Mouse (Mus musculus) gonadal fat pad, adult 2 months (tissue): ENCODE data around the gene Alox5ap. TPM values are rescaled to one million over a fixed set of nuclear protein-coding genes. Genes with fewer than 3 reads are reported as not detected.
A peak's percentile ranks its signal among the peaks of the same experiment; 100 is the strongest.

Experiments
- DNase-seq: peaks from one replicate; pipeline ENCODE4 v3.0.0-alpha.2; 2012; ENCODE audit warnings: low read depth
- polyA plus RNA-seq: library from polyadenylated mRNA; depleted of rRNA; stranded (reverse); fragments of >200 nt; gene quantifications from 2 replicates; pipeline ENCODE4 v1.2.3, GENCODE M21; 2012

The Alox5ap gene
- polyA plus RNA-seq, 1 experiment, result 42.1 TPM

DNA sequence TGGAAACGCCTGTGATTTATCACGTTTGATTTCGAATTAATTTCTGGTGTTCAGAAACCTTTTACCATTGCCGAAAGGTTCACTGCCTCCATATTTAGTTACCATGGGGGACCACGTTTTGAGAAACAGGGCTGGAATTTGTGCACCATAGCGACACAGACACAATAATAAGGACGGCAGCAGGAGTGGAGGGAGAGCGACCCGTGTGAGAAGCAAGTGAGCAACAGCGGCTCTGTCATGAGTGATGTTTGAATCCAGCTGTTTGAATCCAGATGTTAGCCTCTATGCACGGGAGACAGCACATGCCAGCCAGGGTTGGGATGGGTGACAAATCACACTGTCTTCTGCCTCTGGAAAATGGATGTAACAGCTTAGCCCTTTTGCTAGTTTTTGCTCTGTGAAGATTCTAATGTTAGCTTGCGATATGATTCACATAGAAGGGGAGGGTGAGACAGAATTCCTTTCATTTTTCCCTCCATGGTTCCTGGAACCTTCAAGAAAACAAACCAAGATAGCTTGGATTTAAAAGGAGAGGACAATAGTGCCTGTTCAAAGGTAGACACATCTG, 50.0 kb downstream of the Alox5ap start:
- no peak for DNase-seq

DNA sequence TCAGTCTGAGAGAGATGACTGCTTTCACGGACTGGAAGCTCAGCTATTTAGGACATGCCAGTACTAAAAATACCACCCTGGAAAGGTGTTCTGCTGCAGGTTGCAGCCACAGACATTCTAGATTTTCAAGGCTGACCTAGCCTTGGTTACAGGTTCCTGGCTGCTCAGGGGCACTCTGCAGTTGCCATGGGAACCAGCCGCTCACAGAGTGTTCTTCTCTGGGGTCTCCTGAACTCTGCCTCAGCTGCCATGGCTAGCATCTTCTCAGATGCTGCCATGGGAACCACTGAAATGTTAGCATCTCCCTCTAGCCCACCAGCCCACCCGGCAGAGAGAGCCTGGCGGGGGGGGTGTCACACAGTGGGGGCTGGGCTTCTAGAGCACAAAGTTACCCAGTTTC, 52.4 kb downstream of the Alox5ap start:
- DNase-seq, result no peak

DNA sequence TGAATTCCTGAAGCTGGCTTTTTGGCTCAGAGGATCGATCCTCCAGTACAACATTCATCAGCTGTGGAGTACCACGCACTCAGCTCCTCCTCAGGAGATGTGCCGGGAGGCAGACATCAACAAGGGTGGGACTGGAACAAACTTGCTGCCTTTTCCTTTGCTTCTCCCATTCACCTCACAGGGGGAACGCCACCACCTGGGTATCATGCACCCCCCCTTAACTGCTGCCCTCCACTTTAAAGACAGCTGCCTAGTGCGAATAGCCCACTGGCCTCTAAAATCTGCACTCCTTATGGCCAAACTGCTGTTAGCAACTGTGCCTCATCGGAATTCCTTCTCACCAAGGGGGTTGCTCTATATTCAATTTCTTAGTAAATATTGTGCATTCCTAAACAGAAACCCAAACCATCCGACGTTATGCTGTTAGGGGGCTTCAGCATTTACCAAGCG, 55.3 kb downstream of the Alox5ap start:
- DNase-seq, result no peak

DNA sequence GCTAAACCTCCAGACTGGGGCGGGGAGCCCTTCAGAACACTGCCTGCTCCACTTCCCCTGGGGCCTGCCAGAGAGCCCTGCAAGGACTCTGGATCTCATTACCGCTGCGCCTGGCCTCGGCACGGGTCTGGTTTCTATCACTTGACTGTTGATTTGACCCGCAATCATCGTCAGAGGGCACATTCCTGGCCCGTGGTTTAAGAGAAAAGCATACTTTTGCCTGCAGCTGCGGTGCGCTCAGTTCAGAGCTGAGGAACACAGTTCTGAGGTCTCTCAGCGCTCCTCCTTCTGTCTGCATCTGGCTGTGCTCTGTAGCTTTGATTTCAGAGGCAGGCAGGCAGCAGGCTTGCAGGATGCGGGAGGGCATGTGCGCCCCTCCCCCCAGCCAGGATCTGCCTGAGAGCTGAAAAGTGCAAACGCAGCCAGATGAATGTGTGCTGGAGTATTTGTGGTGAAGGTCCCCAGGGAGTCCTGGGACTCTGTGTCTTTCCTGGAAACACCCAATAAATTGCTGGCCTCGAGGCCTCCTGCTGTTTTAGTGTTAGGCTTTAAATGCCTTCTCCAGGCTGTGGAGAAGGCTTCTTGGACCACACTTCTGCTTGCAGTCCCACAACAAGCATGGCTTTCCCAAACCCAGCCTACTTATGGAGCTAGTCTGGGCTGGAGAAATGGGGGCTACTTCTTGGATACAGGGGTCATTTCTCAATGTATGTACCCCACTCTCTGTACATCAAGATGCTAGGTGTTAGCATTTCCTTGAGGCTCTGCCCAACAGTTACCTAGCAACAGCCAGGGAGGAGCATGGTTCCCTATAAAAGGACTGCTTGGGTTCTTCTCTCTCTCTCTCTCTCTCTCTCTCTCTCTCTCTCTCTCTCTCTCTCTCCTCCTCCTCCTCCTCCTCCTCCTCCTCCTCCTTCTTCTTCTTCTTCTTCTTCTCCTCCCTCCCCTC, 56.2 kb downstream of the Alox5ap start:
- DNase-seq, result no peak

DNA sequence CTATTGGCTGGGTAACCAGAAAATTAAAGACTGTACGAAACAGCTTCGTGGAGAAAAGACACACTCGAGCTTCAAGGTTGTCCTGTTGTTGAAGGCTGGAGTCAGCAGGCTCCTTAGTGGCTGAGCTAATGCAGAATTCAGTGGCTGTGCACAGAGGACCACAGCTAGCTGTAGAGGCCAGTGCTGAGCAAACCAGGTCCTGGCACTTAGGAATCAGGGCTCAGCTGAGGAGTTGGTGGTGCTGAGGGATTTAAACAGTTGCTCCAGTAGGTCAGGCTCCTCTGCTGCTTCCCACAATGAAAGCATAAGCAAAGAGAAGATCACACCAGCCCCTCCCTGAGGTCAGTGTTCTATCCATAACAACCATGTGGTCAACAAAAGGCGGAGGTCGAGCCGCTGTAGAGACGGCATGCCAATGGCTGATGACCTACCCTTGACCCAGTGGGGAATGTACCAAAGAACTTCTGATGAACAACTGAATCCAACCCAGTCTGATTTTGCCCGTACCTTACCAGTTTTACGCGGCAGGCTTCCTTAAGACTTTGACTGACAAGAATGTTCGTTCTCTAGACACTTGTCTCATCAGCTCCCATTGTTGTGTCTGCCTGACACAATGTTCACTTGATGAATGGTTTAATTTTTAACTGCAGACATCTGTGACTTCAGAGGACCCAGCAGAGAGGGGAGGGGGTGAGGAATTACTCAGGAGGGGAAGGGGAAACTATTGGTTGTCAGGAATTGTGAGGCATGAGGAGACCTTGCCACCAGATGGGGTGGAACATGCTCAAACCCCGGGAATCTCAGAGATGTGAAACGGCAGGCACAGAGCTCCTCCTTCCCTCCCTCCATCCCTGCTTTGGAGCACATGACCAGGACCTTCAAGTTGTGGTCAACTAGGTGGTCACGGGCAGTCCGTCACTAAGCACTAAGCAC, 57.6 kb downstream of the Alox5ap start:
- no peak for DNase-seq

DNA sequence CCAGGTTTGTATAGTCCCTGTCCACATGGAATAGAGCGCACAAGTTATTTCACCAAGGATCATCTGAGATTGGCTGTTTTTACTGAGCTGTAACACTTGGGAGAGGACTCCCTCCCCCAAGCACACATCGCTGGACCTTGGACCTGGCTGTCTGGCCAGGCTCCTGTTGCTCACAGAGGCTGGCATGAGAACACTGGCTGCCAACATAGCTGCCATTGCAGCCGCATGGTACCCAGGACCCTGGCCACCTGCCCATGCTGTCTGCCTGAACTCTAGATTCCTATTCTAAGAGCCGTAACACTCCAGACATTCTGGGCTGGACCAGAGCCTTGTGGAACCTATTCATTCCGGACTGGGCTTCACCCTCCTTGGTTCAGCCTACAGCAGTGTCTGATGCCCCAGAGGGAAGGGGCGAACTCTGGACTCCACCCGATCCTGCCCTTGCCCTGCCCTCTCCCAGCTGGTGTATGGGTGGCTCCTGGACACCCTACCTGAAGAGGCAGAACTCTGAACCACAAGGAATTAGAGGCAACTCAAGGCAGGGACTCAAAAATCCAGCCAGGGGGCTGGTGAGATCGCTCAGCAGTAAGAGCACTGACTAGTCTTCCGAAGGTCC, 58.5 kb downstream of the Alox5ap start:
- no peak for DNase-seq

DNA sequence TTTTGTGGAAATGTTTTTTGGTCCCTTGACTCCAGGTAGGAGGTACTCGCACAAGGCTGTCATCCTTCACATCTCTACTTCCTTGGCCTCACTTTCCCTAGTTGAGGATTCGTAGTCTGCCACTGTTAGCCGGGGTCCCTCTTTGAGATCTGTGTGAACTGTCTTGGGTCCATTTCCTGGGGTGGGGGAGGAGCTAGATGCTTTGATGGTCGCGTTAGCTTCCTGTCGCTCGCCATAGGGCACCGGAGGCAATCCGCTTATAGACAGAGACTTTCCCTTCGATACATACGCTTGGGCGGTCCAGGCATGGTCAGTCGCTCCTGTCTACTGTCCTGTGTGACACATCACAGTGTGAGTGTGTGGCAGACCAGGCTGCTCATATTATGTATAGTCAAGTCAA, 60.2 kb downstream of the Alox5ap start:
- DNase-seq, result no peak

DNA sequence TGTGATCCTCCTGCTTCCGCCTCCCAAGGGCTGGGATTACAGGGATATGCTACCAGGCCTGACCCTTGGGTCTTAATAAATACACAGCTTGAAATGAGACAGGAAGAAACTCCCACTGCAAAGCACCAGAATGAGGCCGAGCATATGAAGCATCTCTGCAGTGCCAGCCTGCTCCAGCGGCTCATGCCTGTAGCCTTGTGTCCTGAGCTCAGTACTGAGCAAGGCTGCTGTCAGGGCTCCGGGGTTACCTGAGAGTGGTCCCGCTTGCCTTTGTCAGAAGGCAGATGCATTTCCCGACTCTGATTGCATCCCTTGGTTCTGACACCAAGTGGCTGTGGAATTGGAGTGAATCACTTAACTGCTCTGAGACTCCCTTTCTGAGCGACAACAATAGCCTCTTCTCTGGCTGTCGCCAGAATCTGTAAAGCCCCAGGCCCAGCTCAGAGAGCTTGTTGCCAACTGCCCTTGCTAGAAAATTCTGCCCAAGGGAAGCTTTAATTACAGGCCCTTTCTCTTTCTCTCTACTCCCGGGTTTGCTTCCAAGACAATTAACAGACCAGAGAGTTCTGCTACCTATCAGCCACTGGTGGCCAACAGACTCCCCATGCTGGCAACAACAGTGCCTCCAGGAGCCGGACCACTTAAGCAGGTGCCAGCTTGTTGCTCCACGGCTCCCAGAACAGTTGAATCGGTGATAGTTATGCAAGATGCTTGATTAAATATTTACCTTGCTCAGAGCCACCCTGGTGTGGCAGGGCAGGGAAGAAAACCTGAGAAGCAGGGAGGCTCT, 64.7 kb downstream of the Alox5ap start:
- peak; percentile 93 for DNase-seq

DNA sequence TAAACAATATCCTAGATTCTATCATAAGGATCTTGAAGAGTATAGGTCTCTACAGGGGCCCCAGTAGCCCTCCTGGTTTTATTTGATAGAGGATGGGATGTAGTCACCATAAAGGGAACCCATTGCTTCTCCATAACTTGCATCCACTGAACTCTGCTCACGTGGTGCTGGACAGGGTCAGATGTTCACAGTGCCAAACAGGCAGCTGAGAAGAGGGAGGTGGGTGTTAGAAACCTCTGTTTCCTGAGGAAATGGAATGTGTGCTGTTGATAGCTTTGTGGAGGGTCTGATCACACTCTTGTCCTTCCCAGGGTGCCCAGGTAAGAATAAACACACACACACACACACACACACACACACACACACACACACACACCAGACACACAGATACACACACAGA, 66.0 kb downstream of the Alox5ap start:
- no peak for DNase-seq

DNA sequence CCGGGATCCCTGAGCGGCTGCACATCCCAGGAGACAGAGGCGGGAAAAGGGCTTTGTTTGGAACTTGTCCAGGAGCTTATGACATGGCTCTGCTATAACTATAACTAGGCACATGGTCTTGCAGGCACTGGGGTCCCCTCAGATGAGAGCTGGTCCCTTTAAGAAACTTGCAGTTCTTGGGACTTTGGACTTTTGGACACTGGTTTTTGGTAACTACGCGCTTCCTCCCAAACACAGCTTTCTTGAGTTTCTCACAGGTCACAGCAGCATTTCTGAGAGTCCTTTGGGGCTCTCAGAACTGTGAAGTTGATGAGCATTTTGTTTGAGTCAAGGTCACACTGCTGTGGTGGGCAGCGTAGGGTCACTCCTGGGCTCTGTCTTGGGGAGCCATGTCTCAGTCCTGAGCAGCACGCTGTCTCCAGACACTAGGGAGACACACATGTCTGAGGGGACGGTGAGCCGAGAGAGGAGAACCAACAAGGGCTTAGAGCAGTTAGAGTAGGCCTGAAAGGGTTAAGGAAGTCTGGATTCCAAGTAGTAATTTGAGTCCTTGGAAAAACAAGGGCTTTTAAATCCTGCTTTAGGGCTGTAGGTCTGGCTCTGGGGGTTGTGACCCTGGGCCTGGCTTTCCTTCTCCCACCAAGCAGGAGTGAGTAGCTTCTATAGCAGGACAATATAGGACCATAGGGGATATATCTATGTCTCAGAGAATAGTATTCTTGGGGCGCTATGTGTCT, 67.0 kb downstream of the Alox5ap start:
- DNase-seq, result no peak

DNA sequence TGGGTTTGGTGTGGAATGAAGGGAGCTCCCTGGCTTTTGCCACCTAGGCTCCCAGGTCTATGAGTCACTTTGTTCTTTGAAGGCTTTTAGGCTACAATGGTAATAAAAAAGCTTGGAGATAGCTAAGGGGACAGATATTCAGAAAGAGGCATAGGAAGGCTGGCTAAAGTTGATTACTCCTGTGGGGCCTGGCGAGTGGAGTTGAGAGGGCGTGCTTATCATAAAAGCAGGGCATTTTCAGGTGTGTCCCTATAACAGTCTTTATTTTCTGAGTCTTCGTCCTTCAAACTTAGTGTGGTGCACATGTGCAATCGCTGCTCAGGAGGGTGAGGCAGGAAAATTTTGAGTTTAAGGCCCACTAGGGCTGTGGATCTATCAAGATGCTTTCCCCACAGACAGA, 68.2 kb downstream of the Alox5ap start:
- no peak for DNase-seq

DNA sequence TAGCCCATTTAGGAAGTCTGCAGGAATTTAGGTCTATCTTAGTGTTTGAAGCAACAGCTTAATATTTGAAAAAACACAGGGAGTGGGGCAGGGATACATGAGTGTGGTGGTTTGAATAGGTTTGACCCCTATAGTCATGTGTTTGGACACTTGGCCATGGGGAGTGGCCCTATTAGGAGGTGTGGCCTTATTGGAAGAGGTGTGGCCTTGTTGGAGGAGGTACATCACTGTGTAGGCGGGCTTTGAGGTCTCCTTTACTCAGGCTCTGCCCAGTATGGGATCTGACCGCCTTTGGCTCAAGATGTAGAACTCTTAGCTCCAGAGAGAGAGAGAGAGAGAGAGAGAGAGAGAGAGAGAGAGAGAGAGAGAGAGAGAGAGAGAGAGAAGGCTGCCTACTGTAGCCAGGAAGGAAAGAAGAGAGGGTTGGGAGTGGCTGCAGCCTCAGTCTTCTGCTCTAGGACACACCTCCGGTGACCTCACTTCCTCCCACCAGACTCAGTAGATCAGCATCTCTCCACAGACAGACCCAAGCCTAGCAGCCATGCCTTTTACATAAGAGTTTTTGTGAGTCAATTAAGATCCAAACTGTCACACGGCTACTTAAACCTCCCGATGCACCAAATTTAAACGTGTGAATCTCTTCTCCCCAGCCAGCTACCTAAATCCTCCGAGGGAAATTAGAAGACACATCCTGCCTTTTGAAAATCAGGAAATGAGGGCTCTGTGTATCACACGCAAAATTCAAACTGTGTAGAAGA, 69.6 kb downstream of the Alox5ap start:
- DNase-seq, result no peak

DNA sequence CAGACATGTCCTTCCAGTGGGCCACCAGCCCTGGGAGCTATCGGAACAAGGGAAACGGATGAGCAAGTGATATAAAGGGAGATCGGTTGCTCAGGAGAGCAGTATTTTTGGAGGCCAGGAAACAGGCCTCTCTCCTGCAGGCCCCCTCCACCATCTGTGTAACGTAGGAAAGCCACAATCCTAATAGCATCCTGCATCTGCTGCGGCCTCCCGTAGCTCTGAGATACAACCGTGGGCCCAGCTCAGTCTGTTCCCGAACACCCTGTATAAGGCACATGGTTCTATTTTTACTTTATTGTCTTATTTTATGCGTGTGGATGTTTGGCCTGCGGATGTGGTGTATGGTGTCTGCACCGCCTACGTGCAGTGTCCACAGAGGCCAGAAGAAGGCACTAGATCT, 70.4 kb downstream of the Alox5ap start:
- no peak for DNase-seq

DNA sequence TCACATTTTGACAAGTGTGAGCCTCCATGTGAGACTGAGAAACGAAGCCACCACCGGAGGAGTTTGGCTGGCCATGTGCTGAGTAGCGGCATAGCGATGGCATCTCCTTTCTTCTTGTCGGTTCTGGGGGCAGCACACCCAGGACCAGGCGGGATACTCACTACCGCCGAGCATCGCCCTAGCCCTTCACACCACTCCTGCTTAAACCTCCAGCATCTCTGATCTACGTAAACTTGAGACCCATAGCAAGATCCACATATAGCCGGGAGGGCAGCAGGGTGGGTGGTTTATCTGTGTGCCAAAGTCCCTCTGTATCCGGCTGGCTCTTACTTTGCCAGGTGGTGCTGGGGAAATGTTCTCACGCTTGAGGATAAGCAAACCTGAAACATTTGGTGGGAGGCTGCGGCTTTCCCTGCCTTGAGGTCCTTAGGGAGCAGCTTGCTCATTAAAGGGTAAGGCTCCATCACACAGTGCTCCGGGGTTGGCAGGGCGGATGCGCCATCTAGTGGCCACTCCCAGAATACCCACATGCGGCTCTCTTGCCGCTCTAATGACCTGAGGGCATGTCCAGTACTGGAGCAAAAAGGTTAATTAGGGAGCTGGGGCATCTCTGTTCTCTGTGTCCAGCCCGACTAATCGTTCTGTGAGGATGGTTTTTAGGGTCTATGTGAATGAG, 71.1 kb downstream of the Alox5ap start:
- DNase-seq, result no peak

DNA sequence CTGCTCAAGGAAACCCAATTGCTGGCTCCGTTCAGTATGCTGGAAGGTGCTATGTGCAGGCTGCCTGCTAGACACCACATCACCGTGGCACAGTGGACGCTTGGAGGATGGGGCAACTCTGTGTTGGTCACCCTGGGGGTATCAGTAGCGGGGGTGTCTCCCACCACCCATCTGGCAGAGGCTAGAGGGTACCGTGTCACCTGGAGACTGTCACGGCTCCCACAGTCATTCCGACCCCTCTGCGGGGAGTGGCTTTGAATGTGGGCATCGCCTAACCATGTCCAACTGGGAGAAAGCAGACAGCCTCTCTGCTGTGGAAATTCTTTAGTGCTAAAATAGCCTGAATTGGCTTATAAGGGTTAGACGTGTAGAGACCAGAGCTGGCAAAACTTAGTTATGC, 72.6 kb downstream of the Alox5ap start:
- no peak for DNase-seq
